Mouse (Mus musculus) midbrain, embryonic 12.5 days (tissue): ENCODE results near the gene Vmn2r89. TPM values are rescaled to one million over a fixed set of nuclear protein-coding genes. Genes with fewer than 3 reads are reported as not detected.
"Not testable (repeated sequence)": the region's sequence is repeated elsewhere in the genome, so short reads cannot be mapped to it uniquely, and the experiment has no call there.

ENCODE experiments used
- ATAC-seq: fragments of 200-750 bp; cut with Nextera tagmentation; 2 replicates; pipeline ENCODE4 v1.8.0; 2017; ENCODE audit warnings: low read depth, moderate TSS enrichment, moderate library complexity; ENCODE audit not compliant: low FRiP score
- H3K27ac ChIP-seq: fragments of 300-500 bp; sonication (generic); replicated peaks from 2 replicates; pipeline ENCODE4 v1.5.1; 2016; ENCODE audit warnings: mild to moderate bottlenecking
- H3K27me3 ChIP-seq: fragments of 300-500 bp; sonication (generic); 2 replicates; pipeline ENCODE4 v1.6.1; 2016; ENCODE audit warnings: mild to moderate bottlenecking
- H3K36me3 ChIP-seq: fragments of 300-500 bp; sonication (generic); 2 replicates; pipeline ENCODE4 v1.6.1; 2016
- H3K4me1 ChIP-seq: fragments of 300-500 bp; sonication (generic); 2 replicates; pipeline ENCODE4 v1.6.1; 2016
- H3K4me2 ChIP-seq: fragments of 300-500 bp; sonication (generic); replicated peaks from 2 replicates; pipeline ENCODE4 v1.6.1; 2016; ENCODE audit warnings: mild to moderate bottlenecking, moderate library complexity
- H3K4me3 ChIP-seq: fragments of 300-500 bp; sonication (generic); 2 replicates; pipeline ENCODE4 v1.5.1; 2016; ENCODE audit warnings: mild to moderate bottlenecking
- H3K9ac ChIP-seq: fragments of 300-500 bp; sonication (generic); replicated peaks from 2 replicates; pipeline ENCODE4 v1.6.1; 2016; ENCODE audit warnings: mild to moderate bottlenecking, moderate library complexity
- H3K9me3 ChIP-seq: fragments of 300-500 bp; sonication (generic); 2 replicates; pipeline ENCODE4 v1.6.1; 2016; ENCODE audit warnings: mild to moderate bottlenecking
- WGBS: fragments of 180-500 bp; shearing (Covaris S2); methylation state at CpG from one replicate; pipeline ENCODE4 v1.1.7; 2016; 5-methylcytosine and 5-hydroxymethylcytosine counted together
- polyA plus RNA-seq: library from polyadenylated mRNA; unstranded; fragments of >200 nt; fragmentation: Nextera tagmentation; extraction: Ambion mirVana; gene quantifications from 2 replicates; pipeline ENCODE4 v1.2.1, GENCODE M21; 2016

The Vmn2r89 gene
- not detected in 2 replicates for polyA plus RNA-seq

- H3K4me2 ChIP-seq, H3K27me3 ChIP-seq, ATAC-seq, H3K4me3 ChIP-seq, H3K4me1 ChIP-seq, H3K9me3 ChIP-seq, H3K36me3 ChIP-seq, H3K27ac ChIP-seq, H3K9ac ChIP-seq: not testable (repeated sequence)
- WGBS, result 81% methylated on average over 2 of the region's 2 CpGs
Observed at GRCm38 (mm10) chr14:51451557-51451956, at the start of gene Vmn2r89. Gene Vmn2r89 (plus strand): TSS chr14:51451857.

DNA sequence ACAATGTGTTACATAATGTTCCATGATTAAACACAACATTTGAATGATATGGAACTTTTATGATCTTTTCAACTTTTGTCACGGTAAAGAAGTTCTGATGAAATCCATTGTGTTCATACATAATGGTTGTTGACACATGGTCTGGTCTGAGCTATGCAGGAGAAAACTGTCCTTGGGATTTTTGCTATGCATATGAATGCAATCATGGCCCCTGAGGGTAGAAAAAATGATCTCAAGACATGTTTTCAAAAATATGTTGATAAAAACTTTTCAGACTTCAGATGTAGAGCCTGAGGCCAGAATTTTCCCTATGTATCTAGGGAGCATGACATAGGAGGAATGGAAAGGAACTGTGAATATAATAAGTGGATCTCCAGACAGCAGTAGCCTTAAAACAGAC lies 41.1 kb upstream of the Vmn2r89 start, which contains the start of gene Vmn2r88:
TSS of gene Vmn2r88 (plus strand) at position 301 of the 400 bp plus-strand sequence.
- H3K4me3 ChIP-seq, result no peak within 1 kb of the TSS
- no peak for ATAC-seq
- no peaks in the 10 kb centered on the region for H3K36me3 ChIP-seq
- no peak within 1 kb of the TSS for H3K4me2 ChIP-seq
- no peak within 1 kb of the TSS for H3K27ac ChIP-seq
- H3K9me3 ChIP-seq, result no peaks in the 10 kb centered on the region
- no peak within 1 kb of the TSS for H3K9ac ChIP-seq
- H3K27me3 ChIP-seq, result no peaks in the 10 kb centered on the region
- WGBS, result 73% methylated on average over 1 of the region's 1 CpGs
- H3K4me1 ChIP-seq, result no peaks in the 10 kb centered on the region

DNA sequence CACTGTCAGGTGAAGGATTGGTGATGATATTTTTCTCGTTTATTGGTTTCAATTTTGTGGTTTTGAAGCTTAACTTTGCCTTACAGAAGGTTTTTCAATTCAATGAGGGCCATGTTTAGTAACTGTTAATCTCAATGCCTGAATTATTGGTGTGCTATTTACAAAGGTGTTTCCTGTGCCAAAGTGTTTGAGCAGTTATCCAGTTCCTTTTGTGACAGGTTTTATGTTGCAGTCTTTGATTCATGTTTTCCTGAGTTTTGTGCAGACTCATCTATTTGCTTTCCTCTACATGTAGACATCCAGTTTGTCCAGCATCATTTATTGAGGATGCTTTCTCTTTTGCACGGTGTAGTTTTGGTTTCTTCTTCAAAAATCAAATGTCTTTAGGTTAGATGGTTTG lies 27.8 kb upstream of the Vmn2r89 start:
- no peak overlapping the region for H3K4me2 ChIP-seq
- H3K4me3 ChIP-seq, result no peak overlapping the region
- ATAC-seq, result no peak
- H3K27ac ChIP-seq, result no peak overlapping the region
- no peaks in the 10 kb centered on the region for H3K27me3 ChIP-seq
- no peaks in the 10 kb centered on the region for H3K4me1 ChIP-seq
- H3K36me3 ChIP-seq, result no peaks in the 10 kb centered on the region
- H3K9me3 ChIP-seq, result no peaks in the 10 kb centered on the region
- WGBS, result 60% methylated on average over 2 of the region's 2 CpGs
- H3K9ac ChIP-seq, result no peak overlapping the region

GRCm38 (mm10) chr14:51430138-51430537 lies 21.5 kb upstream of the Vmn2r89 start:
- H3K27ac ChIP-seq, H3K4me1 ChIP-seq, ATAC-seq, H3K27me3 ChIP-seq, H3K9me3 ChIP-seq, H3K36me3 ChIP-seq, H3K9ac ChIP-seq, H3K4me3 ChIP-seq, H3K4me2 ChIP-seq: not testable (repeated sequence)

GRCm38 (mm10) chr14:51434546-51434945 lies 17.1 kb upstream of the Vmn2r89 start:
- peaks cover 21% of the 10 kb centered on the region for H3K9me3 ChIP-seq
- H3K27ac ChIP-seq, result no peak overlapping the region
- no peak overlapping the region for H3K4me2 ChIP-seq
- no peak overlapping the region for H3K4me3 ChIP-seq
- H3K27me3 ChIP-seq, result no peaks in the 10 kb centered on the region
- no peak overlapping the region for H3K9ac ChIP-seq
- WGBS, result 94% methylated on average over 16 of the region's 16 CpGs
- peak; percentile 52; the same call in 1 of the 2 replicates for ATAC-seq
- no peaks in the 10 kb centered on the region for H3K36me3 ChIP-seq
- no peaks in the 10 kb centered on the region for H3K4me1 ChIP-seq

DNA sequence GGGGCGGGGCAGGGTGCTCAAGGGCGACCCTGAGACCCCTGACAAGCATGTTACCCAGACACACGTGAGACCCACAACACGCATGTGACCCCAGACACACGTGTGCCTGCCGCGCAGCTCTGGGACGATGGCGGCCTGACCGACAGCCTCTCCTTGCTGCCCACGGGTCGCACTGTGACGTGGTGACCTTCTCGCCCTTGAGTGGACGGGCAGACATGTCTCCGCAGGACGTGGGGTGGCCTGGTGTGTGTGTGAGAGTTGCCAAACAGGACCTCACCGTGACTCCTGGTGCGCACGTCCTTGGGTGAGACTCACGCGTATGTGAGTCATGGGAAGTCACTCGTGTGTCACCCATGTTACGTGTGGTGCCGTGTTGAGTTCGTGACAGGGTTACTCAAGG lies 16.6 kb upstream of the Vmn2r89 start:
- Histone ChIP-seq H3K36me3 (no peaks in the 10 kb centered on the region), H3K4me3 (no peak overlapping the region), H3K4me1 (no peaks in the 10 kb centered on the region), H3K4me2 (no peak overlapping the region), H3K27ac (no peak overlapping the region), H3K9ac (no peak overlapping the region), H3K9me3 (peaks cover 21% of the 10 kb centered on the region), H3K27me3 (no peaks in the 10 kb centered on the region)
- 95% methylated on average over 26 of the region's 26 CpGs for WGBS
- no peak for ATAC-seq

DNA sequence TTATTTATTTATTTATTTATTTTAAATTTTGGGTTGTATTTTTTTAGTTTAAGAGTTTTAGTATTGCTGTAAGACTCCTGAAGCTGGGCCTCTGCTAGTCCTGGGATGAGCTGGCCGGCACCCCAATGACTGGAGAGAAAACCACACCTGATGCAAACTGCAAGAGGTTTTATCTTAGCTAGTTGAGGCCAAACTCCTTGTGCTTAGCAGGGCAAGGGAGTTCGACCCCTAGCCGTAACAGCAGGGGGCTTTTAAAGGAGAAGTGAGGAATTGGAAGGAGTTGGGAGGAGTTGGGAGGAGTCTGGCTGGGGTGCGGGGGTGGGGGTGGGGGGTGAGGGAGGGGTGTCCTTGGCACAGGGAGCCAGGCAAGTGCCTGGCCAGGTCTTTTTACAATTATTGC lies 12.7 kb upstream of the Vmn2r89 start:
- ATAC-seq, result no peak
- H3K4me3 ChIP-seq, result no peak overlapping the region
- H3K27ac ChIP-seq, result no peak overlapping the region
- 81% methylated on average over 4 of the region's 4 CpGs for WGBS
- no peaks in the 10 kb centered on the region for H3K36me3 ChIP-seq
- H3K4me1 ChIP-seq, result no peaks in the 10 kb centered on the region
- H3K27me3 ChIP-seq, result no peaks in the 10 kb centered on the region
- no peak overlapping the region for H3K4me2 ChIP-seq
- no peak overlapping the region for H3K9ac ChIP-seq
- peaks cover 21% of the 10 kb centered on the region for H3K9me3 ChIP-seq

DNA sequence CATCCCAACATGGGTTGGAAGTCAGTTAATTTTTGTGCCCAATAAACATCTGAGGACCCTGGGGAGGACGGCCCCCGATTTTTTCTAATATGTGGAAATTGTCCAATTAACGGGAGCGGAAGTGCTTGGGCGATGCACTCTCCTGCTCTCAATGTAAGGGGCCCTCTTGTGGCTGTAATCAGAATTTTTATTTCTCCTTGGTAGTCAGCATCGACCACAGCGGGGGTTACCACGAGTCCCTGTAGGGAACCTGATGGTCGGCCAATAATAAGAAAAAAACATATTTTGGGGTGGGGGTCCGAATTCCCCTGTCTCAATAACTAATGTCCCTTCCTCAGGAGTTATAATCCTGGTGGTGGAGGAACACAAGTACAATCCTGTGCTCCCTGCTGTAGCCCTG lies 28.6 kb downstream of the Vmn2r89 start:
- not testable (repeated sequence) for H3K4me2 ChIP-seq, H3K4me1 ChIP-seq, ATAC-seq, H3K27ac ChIP-seq, H3K27me3 ChIP-seq, H3K9me3 ChIP-seq, H3K4me3 ChIP-seq, H3K9ac ChIP-seq, H3K36me3 ChIP-seq
- 87% methylated on average over 10 of the region's 10 CpGs for WGBS

GRCm38 (mm10) chr14:51481332-51482015 lies 29.8 kb downstream of the Vmn2r89 start:
- not testable (repeated sequence) for H3K4me1 ChIP-seq, H3K27ac ChIP-seq, H3K4me3 ChIP-seq, H3K36me3 ChIP-seq, H3K4me2 ChIP-seq, H3K9me3 ChIP-seq, ATAC-seq, H3K9ac ChIP-seq, H3K27me3 ChIP-seq
- WGBS, result 92% methylated on average over 12 of the region's 12 CpGs

- H3K36me3 ChIP-seq, result no peaks in the 10 kb centered on the region
- H3K9ac ChIP-seq, result no peak overlapping the region
- no peaks in the 10 kb centered on the region for H3K4me1 ChIP-seq
- no peak overlapping the region for H3K4me3 ChIP-seq
- H3K4me2 ChIP-seq, result no peak overlapping the region
- 89% methylated on average over 5 of the region's 5 CpGs for WGBS
- ATAC-seq, result no peak
- no peaks in the 10 kb centered on the region for H3K27me3 ChIP-seq
- no peaks in the 10 kb centered on the region for H3K9me3 ChIP-seq
- no peak overlapping the region for H3K27ac ChIP-seq
Observed at GRCm38 (mm10) chr14:51482051-51482715, 30.5 kb downstream of the Vmn2r89 start.

- not testable (repeated sequence) for H3K9ac ChIP-seq, H3K9me3 ChIP-seq, H3K4me2 ChIP-seq, H3K4me3 ChIP-seq, H3K27me3 ChIP-seq, H3K36me3 ChIP-seq, H3K4me1 ChIP-seq, ATAC-seq, H3K27ac ChIP-seq
- WGBS, result 85% methylated on average over 10 of the region's 10 CpGs
Observed at GRCm38 (mm10) chr14:51482971-51483381, 31.3 kb downstream of the Vmn2r89 start.

GRCm38 (mm10) chr14:51483671-51484070 lies 32.0 kb downstream of the Vmn2r89 start:
- Histone ChIP-seq H3K4me2 (no peak overlapping the region), H3K9me3 (no peaks in the 10 kb centered on the region), H3K27me3 (no peaks in the 10 kb centered on the region), H3K27ac (no peak overlapping the region), H3K4me1 (no peaks in the 10 kb centered on the region), H3K9ac (no peak overlapping the region), H3K36me3 (no peaks in the 10 kb centered on the region), H3K4me3 (no peak overlapping the region)
- no peak for ATAC-seq
- WGBS, result 90% methylated on average over 1 of the region's 1 CpGs
